Mouse (Mus musculus) MEL (cell line): ENCODE results near the gene Arf6. TPM values are rescaled to one million over a fixed set of nuclear protein-coding genes. Genes with fewer than 3 reads are reported as not detected.

Experiments
- DNase-seq: peaks from one replicate; pipeline ENCODE4 v3.0.0; 2011; ENCODE audit warnings: low read depth, low spot score
- H3K27ac ChIP-seq: 2 replicates; pipeline ENCODE4 v1.5.1; 2012; ENCODE audit warnings: low read depth, mild to moderate bottlenecking, control low read depth, low read length, moderate library complexity; ENCODE audit not compliant: control insufficient read depth
- H3K27me3 ChIP-seq, 2 experiments: fragments of 150-350 bp in 1 of 2; sonication (generic) in 1 of 2; 2 replicates each; pipeline ENCODE4 v1.6.1; 2012; ENCODE audit warnings: low read length in 2 of 2, mild to moderate bottlenecking in 2 of 2, improper control_type of control experiment in 1 of 2, moderate library complexity in 1 of 2; ENCODE audit not compliant: insufficient read depth in 2 of 2, control insufficient read depth in 1 of 2
- H3K36me3 ChIP-seq, 2 experiments: 2 replicates each; pipeline ENCODE4 v1.6.1; 2012 to 2014; ENCODE audit warnings: low read length in 2 of 2, improper control_type of control experiment in 1 of 2, inconsistent platforms in 1 of 2, mild to moderate bottlenecking in 1 of 2; ENCODE audit not compliant: insufficient read depth in 2 of 2, control insufficient read depth in 1 of 2
- H3K4me1 ChIP-seq, 2 experiments: fragments of 150-350 bp in 1 of 2; sonication (generic) in 1 of 2; 2 replicates each; pipeline ENCODE4 v1.6.1; 2012; ENCODE audit warnings: low read length in 2 of 2, improper control_type of control experiment in 1 of 2, mild to moderate bottlenecking in 1 of 2; ENCODE audit not compliant: insufficient read depth in 2 of 2, control insufficient read depth in 1 of 2
- H3K4me3 ChIP-seq, 2 experiments: fragments of 150-350 bp in 1 of 2; sonication (generic) in 1 of 2; 2 replicates each; pipeline ENCODE4 v1.5.1; 2012; ENCODE audit warnings: low read depth in 2 of 2, low read length in 2 of 2, mild to moderate bottlenecking in 2 of 2, moderate library complexity in 2 of 2, control low read depth in 1 of 2, improper control_type of control experiment in 1 of 2; ENCODE audit not compliant: control insufficient read depth in 1 of 2, insufficient read depth in 1 of 2
- H3K79me2 ChIP-seq: 2 replicates; pipeline ENCODE4 v1.6.1; 2012; ENCODE audit warnings: mild to moderate bottlenecking, low read length, moderate library complexity; ENCODE audit not compliant: control insufficient read depth, poor library complexity, insufficient read depth
- H3K9ac ChIP-seq: 2 replicates; pipeline ENCODE4 v1.6.1; 2012; ENCODE audit warnings: low read depth, mild to moderate bottlenecking, control low read depth, low read length, moderate library complexity; ENCODE audit not compliant: control insufficient read depth, poor library complexity, severe bottlenecking
- H3K9me3 ChIP-seq: fragments of 150-350 bp; sonication (generic); replicated peaks from 2 replicates; pipeline ENCODE4 v1.6.1; 2012; ENCODE audit warnings: mild to moderate bottlenecking, low read length, improper control_type of control experiment, moderate library complexity; ENCODE audit not compliant: insufficient read depth
- CTCF ChIP-seq, 3 experiments: IDR thresholded peaks in 2 of 3; conservative IDR thresholded peaks in 1 of 3; 2 replicates each; pipeline ENCODE4 v1.5.1; 2011 to 2012; ENCODE audit warnings: low read length in 3 of 3, low read depth in 2 of 3, mild to moderate bottlenecking in 2 of 3, improper control_type of control experiment in 1 of 3, inconsistent platforms in 1 of 3, mixed read lengths in 1 of 3, moderate library complexity in 1 of 3; ENCODE audit not compliant: control insufficient read depth in 1 of 3, insufficient read depth in 1 of 3, poor library complexity in 1 of 3, severe bottlenecking in 1 of 3
- E2F4 ChIP-seq: IDR thresholded peaks from 2 replicates; pipeline ENCODE4 v1.6.1; 2011; ENCODE audit warnings: low read depth, low read length, improper control_type of control experiment, borderline replicate concordance
- ELF1 ChIP-seq: IDR thresholded peaks from 2 replicates; pipeline ENCODE4 v1.6.1; 2014; ENCODE audit warnings: low read depth, mild to moderate bottlenecking, inconsistent platforms, low read length, improper control_type of control experiment, moderate library complexity
- KAT2A ChIP-seq: conservative IDR thresholded peaks from 2 replicates; pipeline ENCODE4 v1.6.1; 2012; ENCODE audit warnings: low read depth, low read length, improper control_type of control experiment, inconsistent platforms
- MAX ChIP-seq: IDR thresholded peaks from 2 replicates; pipeline ENCODE4 v1.6.1; 2011; ENCODE audit warnings: low read length, improper control_type of control experiment
- MEF2A ChIP-seq: IDR thresholded peaks from 2 replicates; pipeline ENCODE4 v1.6.1; 2014; ENCODE audit warnings: low read depth, mild to moderate bottlenecking, inconsistent platforms, low read length, improper control_type of control experiment; ENCODE audit not compliant: poor library complexity, insufficient replicate concordance, severe bottlenecking; ENCODE audit errors: extremely low read depth
- MXI1 ChIP-seq: IDR thresholded peaks from 2 replicates; pipeline ENCODE4 v1.6.1; 2011; ENCODE audit warnings: mild to moderate bottlenecking, low read depth, low read length, improper control_type of control experiment
- MYB ChIP-seq: IDR thresholded peaks from 2 replicates; pipeline ENCODE4 v1.6.1; 2011; ENCODE audit warnings: mild to moderate bottlenecking, low read depth, low read length, improper control_type of control experiment
- MYC ChIP-seq: IDR thresholded peaks from 2 replicates; pipeline ENCODE4 v1.6.1; 2011; ENCODE audit warnings: low read depth, mild to moderate bottlenecking, low read length, improper control_type of control experiment, moderate library complexity
- RAD21 ChIP-seq: IDR thresholded peaks from 2 replicates; pipeline ENCODE4 v1.6.1; 2011; ENCODE audit warnings: mild to moderate bottlenecking, low read depth, low read length, improper control_type of control experiment
- SIN3A ChIP-seq: IDR thresholded peaks from 2 replicates; pipeline ENCODE4 v1.6.1; 2012; ENCODE audit warnings: low read length, improper control_type of control experiment, inconsistent platforms
- SMC3 ChIP-seq: IDR thresholded peaks from 2 replicates; pipeline ENCODE4 v1.6.1; 2011; ENCODE audit warnings: low read depth, low read length, improper control_type of control experiment
- TAL1 ChIP-seq: IDR thresholded peaks from 2 replicates; pipeline ENCODE4 v1.6.1; 2012; ENCODE audit warnings: mild to moderate bottlenecking, inconsistent platforms, low read length, moderate library complexity, mixed read lengths
- TBP ChIP-seq: IDR thresholded peaks from 2 replicates; pipeline ENCODE4 v1.8.0; 2011; ENCODE audit warnings: low read depth, low read length, improper control_type of control experiment
- TCF12 ChIP-seq: IDR thresholded peaks from 2 replicates; pipeline ENCODE4 v1.6.1; 2014; ENCODE audit warnings: low read depth, mild to moderate bottlenecking, inconsistent platforms, low read length, improper control_type of control experiment, moderate library complexity
- UBTF ChIP-seq: IDR thresholded peaks from 2 replicates; pipeline ENCODE4 v1.6.1; 2012; ENCODE audit warnings: low read depth, mild to moderate bottlenecking, inconsistent platforms, low read length, improper control_type of control experiment, moderate library complexity, borderline replicate concordance; ENCODE audit not compliant: insufficient read depth
- ZC3H11A ChIP-seq: IDR thresholded peaks from 2 replicates; pipeline ENCODE4 v1.6.1; 2012; ENCODE audit warnings: low read depth, mild to moderate bottlenecking, inconsistent platforms, low read length, improper control_type of control experiment
- ZKSCAN1 ChIP-seq: IDR thresholded peaks from 2 replicates; pipeline ENCODE4 v1.6.1; 2012; ENCODE audit warnings: low read depth, mild to moderate bottlenecking, inconsistent platforms, low read length, improper control_type of control experiment, moderate library complexity
- ZNF384 ChIP-seq: IDR thresholded peaks from 2 replicates; pipeline ENCODE4 v1.6.1; 2012; ENCODE audit warnings: low read depth, mild to moderate bottlenecking, inconsistent platforms, low read length, improper control_type of control experiment
- polyA plus RNA-seq, 2 experiments: library from polyadenylated mRNA; stranded (reverse) in 1 of 2; unstranded in 1 of 2; fragments of >175 nt in 1 of 2; fragments of >200 nt in 1 of 2; gene quantifications; 2 replicates each; pipeline versions ENCODE4 v1.2.1 to v1.2.4; 2012; ENCODE audit warnings: low replicate concordance in 2 of 2, low read depth in 1 of 2; ENCODE audit not compliant: insufficient read length in 2 of 2, insufficient read depth in 1 of 2, missing spikeins in 1 of 2
- total RNA-seq: library from RNA; depleted of rRNA; stranded (reverse); fragments of 300-350 nt; gene quantifications from 2 replicates; pipeline ENCODE4 v1.2.3, GENCODE M21; 2012

Arf6 gene
- total and polyA plus RNA-seq, 3 experiments = 140 to 192 (median 181) TPM

DNA sequence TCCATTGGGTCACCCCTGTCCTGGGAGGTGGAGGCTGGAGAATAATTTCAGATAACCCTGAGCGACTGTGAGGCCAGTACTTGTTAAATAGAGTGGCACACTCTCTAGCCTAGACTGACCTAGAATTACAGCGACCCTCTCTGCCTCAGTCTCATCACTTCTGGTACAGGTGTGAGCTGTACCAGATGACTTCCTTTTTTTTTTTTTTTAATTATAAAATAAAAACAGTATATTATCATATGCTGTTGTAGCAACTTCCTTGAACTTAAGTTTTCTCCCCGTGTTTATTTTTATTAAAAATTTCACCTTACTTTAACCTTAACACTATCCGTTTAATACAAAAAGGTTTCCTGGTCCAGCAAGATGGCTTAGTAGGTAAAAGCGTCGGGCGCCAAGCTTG lies 1.0 kb upstream of the Arf6 start:
- Histone ChIP-seq H3K4me1 (peaks cover 3% of the 10 kb centered on the region in 2 experiments), H3K9me3 (no peaks in the 10 kb centered on the region), H3K27me3 (no peaks in the 10 kb centered on the region), H3K79me2 (peaks cover 34% of the 10 kb centered on the region), H3K9ac (peak overlapping the region; percentile 93), H3K36me3 (peaks cover 4 to 16% of the 10 kb centered on the region in 2 experiments; a peak in 3 of 4 replicates), H3K4me3 (peak overlapping the region; percentile 78 to 96), H3K27ac (peak overlapping the region; percentile 98)
- TF ChIP-seq TBP = no peak
- TF ChIP-seq ZNF384 = peak; percentile 75
- peak; percentile 48 for DNase-seq

DNA sequence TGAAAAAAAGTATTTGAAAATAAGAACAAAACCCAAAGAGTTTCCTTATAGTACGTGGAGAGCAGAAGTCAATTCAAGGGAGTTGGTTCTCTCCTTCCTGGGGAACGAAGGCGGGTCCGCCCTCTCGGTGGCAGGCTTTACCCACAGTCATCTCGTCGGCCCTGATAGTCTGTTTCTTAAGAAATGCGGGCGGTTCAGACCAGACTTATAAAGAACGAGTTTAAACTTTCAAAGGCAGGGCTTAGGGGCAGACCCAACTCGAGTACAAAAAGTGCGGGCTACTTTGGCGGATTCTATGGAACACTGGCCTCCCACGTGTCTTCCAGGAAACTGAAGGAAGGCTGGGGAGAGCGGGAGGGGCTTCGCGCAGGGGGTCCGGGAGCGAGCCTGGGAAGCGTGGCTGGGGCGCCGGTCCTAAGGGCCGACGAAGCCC lies 513 bp upstream of the Arf6 start:
- peak overlapping the region; percentile 98 for H3K27ac ChIP-seq
- H3K9ac ChIP-seq = peak overlapping the region; percentile 93
- peaks cover 38% of the 10 kb centered on the region for H3K79me2 ChIP-seq
- peaks cover 4 to 20% of the 10 kb centered on the region in 2 experiments; a peak in 3 of 4 replicates for H3K36me3 ChIP-seq
- TF ChIP-seq E2F4 (0 out of 2 replicates have a peak, but pooled peaks have one; percentile 19), ZC3H11A (peak; percentile 31; the same call in 1 of the 2 replicates), MEF2A (no peak), KAT2A (no peak), TBP (peak; percentile 58), ZKSCAN1 (no peak), TCF12 (0 out of 2 replicates have a peak, but pooled peaks have one; percentile 6), CTCF (IDR thresholded peaks at IDR 0.05 in 2 of 3, conservative IDR thresholded peaks at IDR 0.05 in 1 of 3; ENCODE audit: control insufficient read depth in 1 of 3, insufficient read depth in 1 of 3, low read depth in 2 of 3, low read length in 3 of 3, poor library complexity in 1 of 3, severe bottlenecking in 1 of 3) (peak in 2 of 3 experiments; percentile 20 to 34; a peak in 2 of 6 replicates), TAL1 (no peak), RAD21 (peak; percentile 28), ELF1 (no peak), MYB (no peak), SIN3A (0 out of 2 replicates have a peak, but pooled peaks have one; percentile 77), MXI1 (peak; percentile 96), UBTF (0 out of 2 replicates have a peak, but pooled peaks have one; percentile 73), ZNF384 (no peak), MYC (peak; percentile 92), SMC3 (peak; percentile 30; the same call in 1 of the 2 replicates), MAX (peak; percentile 92)
- H3K4me3 ChIP-seq = peak overlapping the region; percentile 78 to 96
- H3K4me1 ChIP-seq = peaks cover 5 to 6% of the 10 kb centered on the region in 2 experiments
- no peaks in the 10 kb centered on the region for H3K27me3 ChIP-seq
- no peaks in the 10 kb centered on the region for H3K9me3 ChIP-seq
- peak; percentile 87 for DNase-seq
